Mouse (Mus musculus) WW6 (cell line): ENCODE measurements around the gene Cd200r3.

Experiments
- DNase-seq: peaks from one replicate; pipeline ENCODE4 v3.0.0-alpha.2; 2013; ENCODE audit warnings: low read depth, low spot score

Cd200r3 gene

DNA sequence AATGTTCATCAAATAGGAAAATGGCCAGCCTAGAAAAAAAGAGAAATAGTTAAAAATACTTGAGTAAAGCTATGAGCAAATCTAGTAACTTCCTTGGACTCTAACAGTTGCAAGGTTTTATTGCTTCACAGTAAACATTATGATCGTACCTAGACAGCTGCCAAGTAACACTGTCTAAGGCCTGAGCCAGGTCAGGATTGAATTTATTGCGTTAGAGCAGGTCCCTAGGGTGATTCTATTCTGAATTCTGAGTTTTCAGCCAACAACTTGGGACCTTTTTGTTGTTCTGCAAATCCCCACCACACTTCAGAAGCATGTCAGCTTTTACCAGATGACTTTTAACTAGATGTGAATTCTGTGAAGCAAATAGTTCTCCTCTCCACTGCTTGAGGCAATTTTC, 87.3 kb downstream of the Cd200r3 start:
- DNase-seq, result no peak
